Mouse (Mus musculus) spleen, adult 2 months (tissue): ENCODE measurements around the gene Ttc12.

Experiments
- CTCF ChIP-seq: fragments of 200-500 bp; IDR thresholded peaks from 2 replicates; pipeline ENCODE4 v1.5.1; 2011; ENCODE audit warnings: mild to moderate bottlenecking, inconsistent platforms; ENCODE audit not compliant: insufficient read depth, insufficient read length, insufficient replicate concordance; ENCODE audit errors: extremely low read depth
- POLR2A ChIP-seq: fragments of 200-500 bp; IDR thresholded peaks from 2 replicates; pipeline ENCODE4 v1.6.1; 2011; ENCODE audit warnings: low read depth, low read length, inconsistent platforms

DNA sequence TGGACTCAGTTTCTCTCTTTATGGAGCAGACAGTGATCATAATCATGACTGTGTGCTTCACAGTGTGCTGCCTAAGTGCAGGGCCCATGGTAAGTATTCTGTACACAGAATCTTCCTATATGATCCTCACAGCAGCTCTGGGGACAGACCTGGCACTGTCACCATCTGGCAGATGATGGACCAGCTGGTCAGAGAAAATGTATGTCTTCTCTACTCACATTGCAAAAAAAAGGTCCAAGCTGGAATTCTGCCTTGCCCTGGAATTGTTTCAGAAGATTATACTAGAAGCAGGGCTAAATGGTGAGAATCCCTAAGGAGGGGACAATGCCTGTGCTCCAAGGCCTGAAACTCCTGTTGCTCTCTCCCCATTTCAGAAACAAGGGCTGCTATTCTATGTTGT is 90.0 kb downstream of the Ttc12 start:
- TF ChIP-seq CTCF = no peak
- TF ChIP-seq POLR2A = no peak
